Mouse (Mus musculus) myocyte (in vitro differentiated cells): Measurements from ENCODE around the gene Ube2o. TPM values are rescaled to one million over a fixed set of nuclear protein-coding genes. Genes with fewer than 3 reads are reported as not detected.

Experiments used
- H3K27me3 ChIP-seq: one replicate; pipeline ENCODE4 v1.6.1; 2011; ENCODE audit not compliant: control insufficient read depth, insufficient read depth, insufficient read length
- H3K36me3 ChIP-seq: one replicate; pipeline ENCODE4 v1.6.1; 2011; ENCODE audit not compliant: control insufficient read depth, insufficient read depth
- H3K4me2 ChIP-seq: one replicate; pipeline ENCODE4 v1.6.1; 2011; ENCODE audit warnings: low read depth, control low read depth
- H3K4me3 ChIP-seq: one replicate; pipeline ENCODE4 v1.5.1; 2011; ENCODE audit warnings: mild to moderate bottlenecking, control low read depth, moderate library complexity
- H3K79me2 ChIP-seq: one replicate; pipeline ENCODE4 v1.6.1; 2011; ENCODE audit not compliant: control insufficient read depth, insufficient read depth
- H3ac ChIP-seq: one replicate; pipeline ENCODE4 v1.6.1; 2011; ENCODE audit not compliant: control insufficient read depth, insufficient read length
- CEBPB ChIP-seq: IDR thresholded peaks from 2 replicates; pipeline ENCODE4 v1.6.1; 2011; ENCODE audit warnings: mild to moderate bottlenecking, moderate library complexity; ENCODE audit not compliant: poor library complexity, insufficient read depth, severe bottlenecking
- E2F4 ChIP-seq: IDR thresholded peaks from one replicate; pipeline ENCODE4 v1.6.1; 2011; ENCODE audit warnings: mild to moderate bottlenecking, control low read depth, moderate library complexity; ENCODE audit not compliant: insufficient read depth
- MAX ChIP-seq: IDR thresholded peaks from one replicate; pipeline ENCODE4 v1.6.1; 2011; ENCODE audit warnings: low read depth, mild to moderate bottlenecking, control low read depth
- MYOD1 ChIP-seq, 3 experiments: IDR thresholded peaks; one replicate each; pipeline ENCODE4 v1.6.1; 2011; ENCODE audit warnings: control low read depth in 2 of 3, low read depth in 2 of 3, mild to moderate bottlenecking in 2 of 3, moderate library complexity in 1 of 3; ENCODE audit not compliant: insufficient read length in 2 of 3, control insufficient read depth in 1 of 3
- MYOG ChIP-seq, 3 experiments: IDR thresholded peaks; one replicate each; pipeline ENCODE4 v1.6.1; 2011; ENCODE audit warnings: control low read depth in 2 of 3, low read depth in 2 of 3, mild to moderate bottlenecking in 2 of 3; ENCODE audit not compliant: insufficient read length in 2 of 3, control insufficient read depth in 1 of 3, insufficient read depth in 1 of 3
- POLR2A ChIP-seq: IDR thresholded peaks from one replicate; pipeline ENCODE4 v1.6.1; 2011; ENCODE audit warnings: low read depth, mild to moderate bottlenecking, control low read depth, moderate library complexity; ENCODE audit not compliant: insufficient read length
- POLR2AphosphoS2 ChIP-seq: IDR thresholded peaks from one replicate; pipeline ENCODE4 v1.6.1; 2011; ENCODE audit warnings: low read depth, control low read depth; ENCODE audit not compliant: insufficient read length
- REST ChIP-seq: IDR thresholded peaks from one replicate; pipeline ENCODE4 v1.6.1; 2011; ENCODE audit warnings: mild to moderate bottlenecking, control low read depth, moderate library complexity; ENCODE audit not compliant: insufficient read depth, insufficient read length
- SRF ChIP-seq: IDR thresholded peaks from one replicate; pipeline ENCODE4 v1.6.1; 2011; ENCODE audit warnings: low read depth; ENCODE audit not compliant: control insufficient read depth, insufficient read length
- TCF12 ChIP-seq: IDR thresholded peaks from one replicate; pipeline ENCODE4 v1.6.1; 2011; ENCODE audit warnings: mild to moderate bottlenecking, control low read depth; ENCODE audit not compliant: poor library complexity, insufficient read depth, severe bottlenecking
- TCF3 ChIP-seq: IDR thresholded peaks from one replicate; pipeline ENCODE4 v1.6.1; 2011; ENCODE audit warnings: low read depth, control low read depth; ENCODE audit not compliant: insufficient read length
- USF1 ChIP-seq: IDR thresholded peaks from one replicate; pipeline ENCODE4 v1.6.1; 2011; ENCODE audit warnings: low read depth, mild to moderate bottlenecking, control low read depth, moderate library complexity
- polyA plus RNA-seq: library from polyadenylated mRNA; unstranded; fragments of >200 nt; fragmentation: generic; extraction: Trizol; gene quantifications from one replicate; pipeline ENCODE4 v1.2.1, GENCODE M21; 2012; ENCODE audit warnings: missing spikeins

Gene Ube2o
- polyA plus RNA-seq, 1 experiment = 27.1 TPM

DNA sequence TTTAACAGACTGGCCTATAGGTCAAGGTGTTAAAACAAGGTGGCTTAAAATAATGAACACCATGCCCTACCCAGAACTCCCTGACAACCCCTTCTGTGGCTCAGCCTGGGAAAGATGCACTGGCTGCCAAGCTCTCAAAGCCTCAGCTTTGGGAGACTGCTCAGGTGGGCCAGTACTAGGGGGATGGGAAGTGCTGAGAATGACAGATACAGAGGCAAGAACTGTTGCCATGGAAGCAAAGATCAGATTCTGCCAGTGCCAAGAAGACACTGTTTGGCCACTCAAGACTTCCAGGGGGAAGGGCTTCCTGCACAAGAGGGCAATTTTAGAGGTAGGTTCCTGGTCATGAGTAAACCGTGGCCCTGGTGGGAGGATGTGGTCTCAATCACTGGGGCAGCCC, 25.7 kb downstream of the Ube2o start:
- H3K79me2 ChIP-seq = peaks cover 15% of the 10 kb centered on the region

GRCm38 (mm10) chr11:116554171-116554878, 26.9 kb downstream of the Ube2o start:
- H3K79me2 ChIP-seq = peaks cover 13% of the 10 kb centered on the region
- H3ac ChIP-seq = no peak overlapping the region
- H3K4me2 ChIP-seq = no peak overlapping the region

More for the DNA sequence above, 25.7 kb downstream of the Ube2o start:
- H3K36me3 ChIP-seq = no peaks in the 10 kb centered on the region
- TF ChIP-seq REST (no peak), E2F4 (no peak), MYOD1 (IDR thresholded peaks at IDR 0.05; ENCODE audit: control insufficient read depth in 1 of 3, insufficient read length in 2 of 3, low read depth in 2 of 3) (no peak), SRF (no peak), CEBPB (no peak)
- no peaks in the 10 kb centered on the region for H3K27me3 ChIP-seq
- no peak overlapping the region for H3ac ChIP-seq
- H3K4me3 ChIP-seq = no peak overlapping the region
- H3K4me2 ChIP-seq = no peak overlapping the region

GRCm38 (mm10) chr11:116552194-116552593, 29.1 kb downstream of the Ube2o start:
- TF ChIP-seq REST = no peak
- no peak for TF ChIP-seq MAX
- TF ChIP-seq TCF12 = no peak
- TF ChIP-seq MYOD1 (IDR thresholded peaks at IDR 0.05; ENCODE audit: control insufficient read depth in 1 of 3, insufficient read length in 2 of 3, low read depth in 2 of 3) = no peak
- no peak for TF ChIP-seq E2F4
- H3K4me2 ChIP-seq = no peak overlapping the region
- H3K4me3 ChIP-seq = no peak overlapping the region
- H3K79me2 ChIP-seq = peaks cover 20% of the 10 kb centered on the region
- no peaks in the 10 kb centered on the region for H3K27me3 ChIP-seq
- no peaks in the 10 kb centered on the region for H3K36me3 ChIP-seq
- H3ac ChIP-seq = no peak overlapping the region

More at GRCm38 (mm10) chr11:116554171-116554878, 26.9 kb downstream of the Ube2o start:
- Histone ChIP-seq H3K4me3 (no peak overlapping the region), H3K27me3 (no peaks in the 10 kb centered on the region), H3K36me3 (no peaks in the 10 kb centered on the region)
- no peak for TF ChIP-seq MAX
- TF ChIP-seq POLR2A = no peak
- no peak for TF ChIP-seq TCF12
- TF ChIP-seq POLR2AphosphoS2 = no peak
- TF ChIP-seq CEBPB = no peak
- no peak for TF ChIP-seq E2F4
- TF ChIP-seq REST = no peak
- TF ChIP-seq USF1 = no peak
- no peak for TF ChIP-seq MYOD1 (IDR thresholded peaks at IDR 0.05; ENCODE audit: control insufficient read depth in 1 of 3, insufficient read length in 2 of 3, low read depth in 2 of 3)
- no peak for TF ChIP-seq MYOG (IDR thresholded peaks at IDR 0.05; ENCODE audit: control insufficient read depth in 1 of 3, insufficient read depth in 1 of 3, insufficient read length in 2 of 3, low read depth in 2 of 3)

- no peak overlapping the region for H3ac ChIP-seq
- H3K27me3 ChIP-seq = no peaks in the 10 kb centered on the region
- no peak for TF ChIP-seq TCF12
- TF ChIP-seq E2F4 = no peak
- TF ChIP-seq POLR2AphosphoS2 = no peak
- TF ChIP-seq TCF3 = no peak
- peaks cover 20% of the 10 kb centered on the region for H3K79me2 ChIP-seq
- H3K4me2 ChIP-seq = no peak overlapping the region
- H3K36me3 ChIP-seq = no peaks in the 10 kb centered on the region
- no peak overlapping the region for H3K4me3 ChIP-seq
These were observed 30.5 kb downstream of the Ube2o start for GRCm38 (mm10) chr11:116550748-116551147.

- Histone ChIP-seq H3K79me2 (peaks cover 11% of the 10 kb centered on the region), H3K27me3 (no peaks in the 10 kb centered on the region), H3K4me3 (no peak overlapping the region), H3K4me2 (no peak overlapping the region), H3ac (no peak overlapping the region), H3K36me3 (no peaks in the 10 kb centered on the region)
- TF ChIP-seq POLR2A = no peak
- no peak for TF ChIP-seq POLR2AphosphoS2
- TF ChIP-seq MYOG (IDR thresholded peaks at IDR 0.05; ENCODE audit: control insufficient read depth in 1 of 3, insufficient read depth in 1 of 3, insufficient read length in 2 of 3, low read depth in 2 of 3) = no peak
- no peak for TF ChIP-seq TCF3
- no peak for TF ChIP-seq SRF
- no peak for TF ChIP-seq REST
- no peak for TF ChIP-seq MAX
- TF ChIP-seq E2F4 = no peak
- TF ChIP-seq MYOD1 (IDR thresholded peaks at IDR 0.05; ENCODE audit: control insufficient read depth in 1 of 3, insufficient read length in 2 of 3, low read depth in 2 of 3) = no peak
- no peak for TF ChIP-seq TCF12
- no peak for TF ChIP-seq CEBPB
- no peak for TF ChIP-seq USF1
These were observed 31.8 kb downstream of the Ube2o start for GRCm38 (mm10) chr11:116549273-116550038.
